Mouse (Mus musculus) heart, embryonic 14.5 days (tissue): ENCODE measurements around the gene Mctp1. TPM values are rescaled to one million over a fixed set of nuclear protein-coding genes. Genes with fewer than 3 reads are reported as not detected.

Experiments used
- ATAC-seq: fragments of 200-750 bp; cut with Nextera tagmentation; 2 replicates; pipeline ENCODE4 v1.8.0; 2017; ENCODE audit warnings: low read depth, moderate TSS enrichment; ENCODE audit not compliant: insufficient number of reproducible peaks, insufficient read depth, low FRiP score
- H3K27ac ChIP-seq, 2 experiments: fragments of 200-500 bp in 1 of 2; fragments of 300-500 bp in 1 of 2; sonication (generic) in 1 of 2; replicated peaks in 1 of 2; 2 replicates each; pipeline ENCODE4 v1.5.1; 2012 to 2014; ENCODE audit warnings: low read depth in 2 of 2, low read length in 2 of 2, control low read depth in 1 of 2, mild to moderate bottlenecking in 1 of 2, mixed read lengths in 1 of 2; ENCODE audit not compliant: control insufficient read depth in 1 of 2, insufficient read depth in 1 of 2
- H3K27me3 ChIP-seq: fragments of 300-500 bp; sonication (generic); 2 replicates; pipeline ENCODE4 v1.6.1; 2014; ENCODE audit warnings: mild to moderate bottlenecking, low read length, control low read depth; ENCODE audit not compliant: control insufficient read depth, insufficient read depth
- H3K36me3 ChIP-seq: fragments of 300-500 bp; sonication (generic); 2 replicates; pipeline ENCODE4 v1.6.1; 2014; ENCODE audit warnings: mild to moderate bottlenecking, control low read depth, low read length, mixed read lengths; ENCODE audit not compliant: control insufficient read depth, insufficient read depth
- H3K4me1 ChIP-seq, 2 experiments: fragments of 200-500 bp in 1 of 2; fragments of 300-500 bp in 1 of 2; sonication (generic) in 1 of 2; 2 replicates each; pipeline ENCODE4 v1.6.1; 2012 to 2014; ENCODE audit warnings: low read length in 2 of 2, control low read depth in 1 of 2, mixed read lengths in 1 of 2; ENCODE audit not compliant: control insufficient read depth in 2 of 2, insufficient read depth in 2 of 2
- H3K4me2 ChIP-seq: fragments of 300-500 bp; sonication (generic); 2 replicates; pipeline ENCODE4 v1.6.1; 2014; ENCODE audit warnings: mild to moderate bottlenecking, low read length
- H3K4me3 ChIP-seq, 2 experiments: fragments of 200-500 bp in 1 of 2; fragments of 300-500 bp in 1 of 2; sonication (generic) in 1 of 2; 2 replicates each; pipeline ENCODE4 v1.5.1; 2012 to 2014; ENCODE audit warnings: low read length in 2 of 2, mild to moderate bottlenecking in 2 of 2, control low read depth in 1 of 2, low read depth in 1 of 2, moderate library complexity in 1 of 2; ENCODE audit not compliant: control insufficient read depth in 1 of 2, insufficient read depth in 1 of 2
- H3K9ac ChIP-seq: fragments of 300-500 bp; sonication (generic); 2 replicates; pipeline ENCODE4 v1.6.1; 2014; ENCODE audit warnings: mild to moderate bottlenecking, low read length
- H3K9me3 ChIP-seq: fragments of 300-500 bp; sonication (generic); 2 replicates; pipeline ENCODE4 v1.6.1; 2016; ENCODE audit warnings: low read length, control low read depth; ENCODE audit not compliant: control insufficient read depth
- WGBS: fragments of 180-500 bp; shearing (Covaris S2); extraction: QIAGEN DNeasy Blood & Tissue Kit; methylation state at CpG from one replicate; pipeline ENCODE4 v1.1.7; 2014; 5-methylcytosine and 5-hydroxymethylcytosine counted together
- polyA plus RNA-seq: library from polyadenylated mRNA; unstranded; fragments of >200 nt; fragmentation: Nextera tagmentation; extraction: Ambion mirVana; gene quantifications from 2 replicates; pipeline ENCODE4 v1.2.1, GENCODE M21; 2014

Gene Mctp1
- polyA plus RNA-seq, 1 experiment from 2014 or later = 0.45 TPM

DNA sequence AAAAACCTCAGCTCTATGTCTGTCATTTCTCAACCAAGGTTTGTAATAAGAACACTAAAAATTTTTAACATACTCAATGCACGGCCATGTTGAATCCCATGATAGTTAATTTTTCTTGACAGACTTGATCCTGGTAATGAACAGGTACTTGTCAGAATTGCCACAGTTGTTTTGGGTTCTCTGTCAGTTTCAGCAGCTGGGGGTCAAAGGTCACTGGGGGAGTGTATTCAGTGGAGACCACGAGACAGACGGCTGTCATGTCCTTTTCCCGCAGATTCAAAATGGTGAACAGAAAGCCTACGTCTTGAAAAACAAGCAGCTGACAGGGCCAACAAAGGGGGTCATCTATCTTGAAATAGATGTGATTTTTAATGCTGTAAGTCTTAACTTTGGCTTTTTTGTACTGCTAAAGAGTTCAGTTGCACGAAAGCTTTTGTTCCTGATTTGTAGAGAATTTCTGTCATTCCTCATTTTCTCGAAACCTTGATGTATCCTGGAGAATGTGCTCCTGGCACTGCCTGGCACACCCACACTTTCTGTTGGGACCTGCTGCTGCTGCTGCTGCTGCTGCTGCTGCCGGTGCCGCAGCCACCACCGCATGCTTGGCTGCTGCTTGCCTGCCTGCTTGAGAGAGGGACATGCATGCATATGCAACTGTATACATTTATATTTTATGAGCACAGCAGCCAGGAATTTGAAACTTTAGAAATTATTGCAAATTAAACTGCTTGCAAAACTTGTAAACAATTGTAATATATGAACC, 440.8 kb downstream of the Mctp1 start:
- no peak overlapping the region for H3K4me3 ChIP-seq
- H3K4me2 ChIP-seq = no peak overlapping the region
- no peak for ATAC-seq
- no peaks in the 10 kb centered on the region for H3K36me3 ChIP-seq
- H3K9me3 ChIP-seq = no peaks in the 10 kb centered on the region
- no peak overlapping the region for H3K27ac ChIP-seq
- WGBS = 72% methylated on average over 10 of the region's 10 CpGs
- no peak overlapping the region for H3K9ac ChIP-seq
- H3K4me1 ChIP-seq = no peaks in the 10 kb centered on the region
- no peaks in the 10 kb centered on the region for H3K27me3 ChIP-seq

DNA sequence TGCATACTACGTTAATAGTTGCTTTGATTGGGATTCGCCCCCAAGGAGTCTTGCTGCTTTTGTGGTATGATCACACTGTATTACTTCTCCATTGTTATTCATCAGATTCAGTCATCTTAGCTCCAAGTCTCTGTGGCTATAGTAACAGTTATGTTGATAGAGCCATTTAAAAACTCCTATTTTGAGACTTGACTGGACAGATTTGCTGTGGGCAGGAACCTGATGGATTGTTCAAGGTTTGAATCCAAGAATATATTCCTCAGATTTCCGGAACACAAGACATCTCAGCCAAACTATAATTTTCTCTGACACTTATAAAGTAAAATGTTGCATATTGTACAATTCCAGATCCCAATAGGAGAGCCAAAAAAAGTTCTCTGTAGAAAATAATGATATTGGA, 443.4 kb downstream of the Mctp1 start:
- Histone ChIP-seq H3K27ac (no peak overlapping the region), H3K9ac (no peak overlapping the region), H3K4me1 (no peaks in the 10 kb centered on the region), H3K27me3 (no peaks in the 10 kb centered on the region), H3K9me3 (no peaks in the 10 kb centered on the region), H3K4me3 (no peak overlapping the region), H3K4me2 (no peak overlapping the region), H3K36me3 (no peaks in the 10 kb centered on the region)
- ATAC-seq = no peak
- 75% methylated on average over 3 of the region's 3 CpGs for WGBS

DNA sequence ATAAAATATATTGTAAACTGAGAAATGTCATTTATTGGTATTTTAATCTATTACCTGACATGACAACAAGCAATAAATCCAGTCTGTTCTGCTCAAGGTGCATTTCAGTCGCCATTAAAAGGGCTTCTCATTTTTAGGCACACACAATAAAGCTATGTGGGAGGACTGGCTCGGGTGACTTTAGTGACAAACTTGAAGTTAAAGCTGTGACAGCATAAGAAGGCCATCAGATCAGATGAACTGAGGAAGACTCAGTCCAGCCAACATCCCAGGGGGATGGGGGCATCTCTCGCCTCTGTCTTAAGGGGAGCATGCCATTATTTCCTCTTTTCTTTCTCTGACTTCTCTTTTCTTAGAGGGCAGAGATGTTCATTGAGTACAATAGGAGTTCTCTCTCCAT, 453.7 kb downstream of the Mctp1 start:
- no peaks in the 10 kb centered on the region for H3K36me3 ChIP-seq
- H3K4me2 ChIP-seq = no peak overlapping the region
- no peak overlapping the region for H3K27ac ChIP-seq
- H3K9ac ChIP-seq = no peak overlapping the region
- no peaks in the 10 kb centered on the region for H3K4me1 ChIP-seq
- no peaks in the 10 kb centered on the region for H3K9me3 ChIP-seq
- H3K27me3 ChIP-seq = no peaks in the 10 kb centered on the region
- no peak overlapping the region for H3K4me3 ChIP-seq
- 71% methylated on average over 3 of the region's 3 CpGs for WGBS
- no peak for ATAC-seq

DNA sequence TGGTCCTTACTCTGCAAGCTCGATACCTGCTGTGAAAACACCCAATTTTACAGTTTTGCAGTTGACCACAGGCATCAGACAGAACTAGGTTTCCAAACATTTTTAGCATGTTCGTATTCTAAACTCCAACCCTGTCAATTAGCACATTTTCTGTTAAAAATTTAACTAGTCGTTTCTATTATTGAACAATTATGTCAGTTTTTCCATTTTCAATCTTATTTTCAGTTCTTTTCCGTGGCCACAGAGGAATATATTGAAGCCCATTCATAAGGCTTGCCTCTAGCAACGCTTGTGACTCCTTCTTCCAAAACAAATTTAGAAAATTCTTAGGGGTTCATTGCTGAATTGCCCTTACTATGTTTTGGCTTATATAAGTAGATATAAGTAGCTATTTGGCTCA, 456.4 kb downstream of the Mctp1 start:
- H3K36me3 ChIP-seq = no peaks in the 10 kb centered on the region
- no peaks in the 10 kb centered on the region for H3K4me1 ChIP-seq
- no peak for ATAC-seq
- no peak overlapping the region for H3K27ac ChIP-seq
- no peak overlapping the region for H3K9ac ChIP-seq
- no peak overlapping the region for H3K4me3 ChIP-seq
- 63% methylated on average over 5 of the region's 5 CpGs for WGBS
- no peak overlapping the region for H3K4me2 ChIP-seq
- H3K27me3 ChIP-seq = no peaks in the 10 kb centered on the region
- no peaks in the 10 kb centered on the region for H3K9me3 ChIP-seq

DNA sequence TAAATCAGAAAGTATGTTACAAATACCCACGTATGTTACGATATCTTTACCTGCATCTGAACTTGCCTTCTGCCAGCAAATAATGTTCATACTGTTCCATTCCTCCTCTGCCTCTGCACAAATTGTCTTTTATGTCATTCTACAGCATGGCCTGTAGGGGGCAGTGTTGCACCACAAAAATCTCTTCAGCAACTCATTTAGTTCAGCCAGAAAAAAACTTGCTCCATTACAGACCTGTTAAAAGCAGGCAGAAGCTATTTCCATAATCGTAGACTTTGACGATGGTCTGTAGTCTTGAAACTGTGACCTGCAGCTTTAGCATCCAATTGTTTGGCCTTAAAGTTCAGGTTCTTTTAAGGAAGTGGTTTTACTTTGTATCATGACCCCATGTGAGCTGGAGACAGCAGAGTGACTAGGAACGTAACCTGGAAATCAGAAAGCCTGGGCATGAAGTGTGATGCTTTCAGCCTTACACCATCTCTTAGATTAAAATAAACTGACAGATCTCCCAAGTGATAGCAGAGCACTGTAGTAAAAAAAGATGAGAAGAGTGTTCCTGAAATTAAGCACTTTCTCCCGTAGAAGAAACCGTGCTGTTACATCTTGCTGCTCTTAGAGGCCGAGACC, 460.4 kb downstream of the Mctp1 start:
- no peak overlapping the region for H3K4me2 ChIP-seq
- WGBS = 50% methylated on average over 8 of the region's 8 CpGs
- H3K9me3 ChIP-seq = no peaks in the 10 kb centered on the region
- no peak overlapping the region for H3K4me3 ChIP-seq
- H3K9ac ChIP-seq = no peak overlapping the region
- H3K4me1 ChIP-seq = peaks cover 0 to 9% of the 10 kb centered on the region in 2 experiments; a peak in 1 of 4 replicates
- H3K36me3 ChIP-seq = no peaks in the 10 kb centered on the region
- ATAC-seq = no peak
- H3K27me3 ChIP-seq = no peaks in the 10 kb centered on the region
- no peak overlapping the region for H3K27ac ChIP-seq

DNA sequence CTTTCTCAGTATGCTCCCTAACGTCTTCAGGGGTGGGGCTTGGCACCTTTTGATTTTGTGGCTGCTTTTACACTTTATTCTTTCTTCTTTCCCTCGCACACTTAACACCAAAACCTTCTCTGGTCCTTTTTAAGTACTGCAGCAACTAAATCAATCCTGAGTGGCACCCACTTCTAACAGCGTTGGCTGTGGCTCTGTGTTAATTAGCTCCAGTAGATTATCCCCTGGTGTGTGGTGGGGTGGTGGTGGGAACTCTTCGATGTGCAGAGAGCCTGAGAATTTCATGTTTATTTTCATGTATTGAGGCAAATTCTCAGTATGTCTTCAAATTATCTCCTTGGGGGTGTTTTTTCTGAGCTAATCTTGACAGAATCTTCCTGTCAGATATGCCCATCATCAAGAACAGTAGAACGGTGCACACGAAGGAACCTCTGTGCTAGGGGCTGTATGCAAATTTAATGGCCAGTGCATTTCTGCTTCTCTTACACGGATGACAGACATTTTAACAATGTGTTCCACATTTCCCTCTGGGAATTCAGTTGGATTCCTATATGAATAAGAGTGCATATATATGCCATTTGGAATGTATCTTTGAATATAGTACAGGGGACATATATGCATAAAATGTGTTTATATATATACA, 466.2 kb downstream of the Mctp1 start:
- Histone ChIP-seq H3K4me1 (peaks cover 0 to 9% of the 10 kb centered on the region in 2 experiments; a peak in 1 of 4 replicates), H3K4me3 (no peak overlapping the region), H3K27ac (no peak overlapping the region), H3K27me3 (no peaks in the 10 kb centered on the region), H3K9ac (no peak overlapping the region), H3K9me3 (no peaks in the 10 kb centered on the region), H3K36me3 (no peaks in the 10 kb centered on the region), H3K4me2 (no peak overlapping the region)
- no peak for ATAC-seq
- WGBS = 33% methylated on average over 7 of the region's 7 CpGs

DNA sequence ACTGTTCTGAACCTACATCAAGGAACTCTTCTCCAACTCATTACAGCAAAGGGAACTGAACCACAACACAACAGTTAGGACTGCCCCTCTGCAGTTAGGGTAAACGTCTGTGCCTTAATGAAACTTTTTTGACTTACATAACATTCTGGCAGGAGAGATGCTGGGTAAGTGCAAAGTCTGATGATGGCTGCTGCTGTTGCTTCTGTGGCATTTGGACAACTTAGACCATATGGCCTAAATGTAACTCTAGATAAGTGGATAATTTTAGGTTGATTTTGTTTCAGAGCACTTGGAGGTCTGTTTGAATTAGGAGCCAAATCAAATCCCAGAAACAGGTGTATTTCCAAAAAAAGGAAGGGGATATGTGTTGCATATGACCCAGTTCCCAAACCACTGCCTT, 470.0 kb downstream of the Mctp1 start:
- no peak for ATAC-seq
- Histone ChIP-seq H3K4me1 (peaks cover 0 to 3% of the 10 kb centered on the region in 2 experiments; a peak in 1 of 4 replicates), H3K9ac (no peak overlapping the region), H3K4me2 (no peak overlapping the region), H3K27me3 (no peaks in the 10 kb centered on the region), H3K9me3 (no peaks in the 10 kb centered on the region), H3K4me3 (no peak overlapping the region), H3K27ac (no peak overlapping the region), H3K36me3 (no peaks in the 10 kb centered on the region)
- 53% methylated on average over 1 of the region's 1 CpGs for WGBS
